Mouse (Mus musculus) spleen, adult 2 months (tissue): ENCODE measurements around the gene Zfp719.

Experiments used
- CTCF ChIP-seq: fragments of 200-500 bp; IDR thresholded peaks from 2 replicates; pipeline ENCODE4 v1.5.1; 2011; ENCODE audit warnings: mild to moderate bottlenecking, inconsistent platforms; ENCODE audit not compliant: insufficient read depth, insufficient read length, insufficient replicate concordance; ENCODE audit errors: extremely low read depth
- POLR2A ChIP-seq: fragments of 200-500 bp; IDR thresholded peaks from 2 replicates; pipeline ENCODE4 v1.6.1; 2011; ENCODE audit warnings: low read depth, low read length, inconsistent platforms

DNA sequence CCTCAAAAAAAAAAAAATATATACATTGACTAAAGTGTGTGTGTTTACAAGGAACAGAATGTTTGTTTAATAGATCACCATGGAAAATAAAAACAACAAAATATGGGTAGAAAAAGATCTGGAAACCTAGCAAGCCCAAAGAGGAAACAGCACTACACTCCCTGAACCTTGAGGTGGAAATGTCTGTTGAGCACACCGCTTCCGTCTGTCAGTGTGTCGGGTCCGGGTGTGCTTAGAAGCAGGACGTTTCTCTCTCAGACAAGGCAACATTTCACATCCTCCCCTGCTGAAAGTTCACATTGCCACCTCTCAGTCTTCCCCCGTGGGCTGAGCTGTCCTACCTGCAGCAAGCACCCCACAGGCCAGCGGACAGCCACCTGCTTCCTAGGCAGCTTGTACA, 43.5 kb downstream of the Zfp719 start:
- TF ChIP-seq POLR2A (no peak), CTCF (no peak)
